Mouse (Mus musculus) heart, postnatal 10 days (tissue): ENCODE measurements around the gene Mybpc3. TPM values are rescaled to one million over a fixed set of nuclear protein-coding genes. Genes with fewer than 3 reads are reported as not detected.
A peak's percentile ranks its signal among the peaks of the same experiment; 100 is the strongest.

Experiments used
- DNase-seq, 2 experiments: peaks; one replicate each; pipeline ENCODE4 v3.0.0; 2021
- intact Hi-C: fragments of 180-260 bp; cut with DNase I; formaldehyde crosslinking; loops from one replicate; pipeline ENCODE4 v1.15.1; 2025
- total RNA-seq, 2 experiments: library from RNA; stranded (reverse); gene quantifications; 2 replicates each; pipeline ENCODE4 v1.2.3; 2021

Gene Mybpc3
- total RNA-seq, 2 experiments from 2014 or later: 1,924 to 2,166 TPM

DNA sequence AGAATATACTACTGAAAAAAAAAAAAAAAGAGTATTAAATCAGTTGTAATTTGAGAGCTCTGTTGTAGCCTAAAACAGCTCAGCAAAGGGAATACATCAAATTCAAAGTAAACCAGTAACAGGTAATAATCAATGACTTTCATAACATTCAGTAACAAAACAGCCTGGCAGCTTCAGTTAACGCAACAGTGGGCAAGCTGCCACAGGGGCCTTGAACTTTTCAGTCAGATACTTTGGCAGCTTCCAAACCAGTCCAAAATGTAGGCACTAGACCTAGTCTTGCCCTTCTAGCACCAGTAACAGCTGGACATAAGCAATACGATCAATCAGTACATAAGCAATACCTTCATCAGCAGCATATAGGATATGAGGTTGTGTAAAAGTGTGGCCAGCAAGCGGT lies 36.1 kb downstream of the Mybpc3 start:
- DNase-seq: no peak
- intact Hi-C loops: no loop called here

DNA sequence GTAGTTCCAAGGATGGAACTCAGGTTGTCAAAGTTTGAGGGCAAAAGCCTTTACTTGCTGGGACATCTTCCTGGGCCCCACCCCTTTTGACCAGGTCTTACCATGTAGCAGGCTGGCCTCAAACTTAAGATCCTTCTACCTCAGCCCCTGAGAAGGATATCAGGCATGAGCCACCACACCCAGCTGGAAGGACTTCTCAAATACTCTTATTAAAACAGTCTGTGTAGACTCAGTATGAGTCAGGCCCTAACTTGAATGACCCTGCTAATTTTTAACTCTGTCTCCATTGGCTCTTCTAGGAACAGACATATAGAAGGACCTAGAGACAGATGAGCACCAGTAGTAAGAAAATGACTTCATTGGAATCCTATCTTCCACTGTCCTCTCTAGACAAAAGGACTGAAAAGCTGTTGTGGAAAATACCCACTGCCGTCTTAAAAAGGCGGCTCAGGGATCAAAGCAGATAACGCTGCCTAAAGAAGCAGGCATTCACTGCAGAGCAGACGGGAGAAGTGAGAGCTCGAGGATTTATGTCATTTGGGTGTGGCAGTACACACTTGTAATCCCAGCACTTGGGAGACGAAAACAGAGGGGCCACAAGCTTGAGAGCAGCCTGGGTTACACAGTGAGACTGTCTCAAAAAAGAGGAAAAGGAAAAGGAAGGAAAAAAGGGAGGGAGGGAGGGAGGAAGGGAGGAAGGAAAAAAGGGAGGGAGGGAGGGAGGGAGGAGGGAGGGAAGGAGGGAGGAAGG lies 39.2 kb downstream of the Mybpc3 start:
- DNase-seq: no peak
- intact Hi-C loops: no loop called here

GRCm38 (mm10) chr2:91160591-91160990 lies 42.6 kb downstream of the Mybpc3 start:
- intact Hi-C loops: no loop called here
- peak in 1 of 2 experiments; percentile 11 for DNase-seq

- intact Hi-C loops: no loop called here
- DNase-seq: no peak
Measured at GRCm38 (mm10) chr2:91162952-91163351, 45.0 kb downstream of the Mybpc3 start.

- intact Hi-C loops: no loop called here
- DNase-seq: no peak
Measured at GRCm38 (mm10) chr2:91163532-91163931, 45.6 kb downstream of the Mybpc3 start.

GRCm38 (mm10) chr2:91164991-91165390 lies 47.0 kb downstream of the Mybpc3 start:
- intact Hi-C loops: no loop called here
- DNase-seq: no peak

DNA sequence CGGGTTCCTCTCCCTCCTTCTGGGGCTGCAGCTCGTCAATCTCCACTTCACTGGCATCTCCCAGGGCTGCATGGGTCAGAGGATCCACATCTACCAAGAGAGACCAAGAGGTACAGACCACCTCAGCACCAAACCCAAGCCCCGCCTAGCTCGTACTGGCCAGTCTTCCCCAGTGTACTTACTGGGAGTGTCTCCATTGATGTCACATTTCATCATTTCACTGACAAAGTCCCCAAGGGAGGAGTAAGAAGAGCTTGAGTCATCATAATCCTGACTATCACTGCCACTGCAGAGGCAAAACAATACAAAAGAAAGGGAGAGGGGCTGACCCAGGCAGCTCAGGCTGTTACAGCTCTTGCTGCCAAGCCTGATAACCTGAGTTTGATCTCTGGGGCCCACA lies 49.7 kb downstream of the Mybpc3 start:
- intact Hi-C loops: no loop called here
- DNase-seq: no peak

DNA sequence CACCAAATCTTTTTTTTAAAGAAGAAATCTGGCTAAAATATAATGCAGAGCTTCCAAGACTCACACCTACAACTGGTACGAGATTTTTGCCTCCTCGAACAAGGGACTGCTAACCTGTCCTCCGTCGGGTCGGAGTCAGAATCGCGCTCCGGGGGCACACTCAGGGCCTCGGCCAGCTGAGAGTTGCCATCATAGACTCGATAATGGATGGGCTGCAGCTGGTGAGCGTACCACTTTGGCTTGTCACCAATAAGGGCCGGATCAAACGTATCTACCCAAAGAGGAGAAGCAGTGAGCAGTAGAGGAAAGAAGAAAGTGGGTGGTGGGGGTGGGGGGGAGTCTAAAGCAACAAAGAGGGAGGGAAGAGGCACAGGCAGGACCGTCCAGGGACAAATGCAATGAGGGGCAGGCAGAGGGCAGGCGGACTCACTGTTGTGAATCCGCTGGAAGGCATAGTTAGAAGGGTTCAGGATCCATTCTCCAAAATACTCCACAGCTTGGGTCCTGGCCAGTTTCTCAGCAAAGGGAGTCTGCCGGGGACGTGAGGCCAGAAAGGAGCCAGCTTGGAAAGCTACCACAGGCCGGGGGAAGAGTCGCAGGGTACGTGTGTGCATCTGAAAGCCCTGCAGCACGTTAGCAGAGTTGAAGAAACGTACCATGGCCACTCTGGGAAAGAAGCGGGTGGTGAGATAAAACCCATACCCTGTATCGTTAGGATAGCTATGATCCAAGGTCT lies 51.8 kb downstream of the Mybpc3 start:
- DNase-seq: no peak
- intact Hi-C loops: no loop called here

- intact Hi-C loops: no loop called here
- no peak for DNase-seq
Measured at GRCm38 (mm10) chr2:91175490-91175889, 57.5 kb downstream of the Mybpc3 start.

- no peak for DNase-seq
- intact Hi-C loops: no loop called here
Measured at GRCm38 (mm10) chr2:91176234-91176633, 58.3 kb downstream of the Mybpc3 start.

DNA sequence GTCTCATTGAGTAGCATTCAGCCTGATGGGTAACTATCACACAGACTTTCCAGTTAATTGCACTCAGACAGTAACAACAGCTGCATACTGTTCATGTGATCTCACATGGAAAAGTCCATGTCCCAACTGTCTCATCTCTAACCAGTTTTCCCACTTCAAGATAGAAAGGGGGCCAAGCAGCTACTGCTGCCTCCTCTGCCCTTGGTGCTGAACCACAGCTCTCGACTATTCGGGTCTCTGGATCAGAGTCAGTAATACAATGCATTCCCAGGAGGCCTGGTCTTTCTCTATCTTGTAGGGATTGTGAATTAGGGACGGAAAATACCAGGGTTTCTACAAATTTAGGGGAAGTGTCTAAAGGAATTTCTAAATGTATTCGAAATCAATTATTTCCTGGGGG lies 61.9 kb downstream of the Mybpc3 start:
- DNase-seq: no peak
- intact Hi-C loops: no loop called here

GRCm38 (mm10) chr2:91180706-91181105 lies 62.8 kb downstream of the Mybpc3 start:
- intact Hi-C loops: no loop called here
- no peak for DNase-seq

DNA sequence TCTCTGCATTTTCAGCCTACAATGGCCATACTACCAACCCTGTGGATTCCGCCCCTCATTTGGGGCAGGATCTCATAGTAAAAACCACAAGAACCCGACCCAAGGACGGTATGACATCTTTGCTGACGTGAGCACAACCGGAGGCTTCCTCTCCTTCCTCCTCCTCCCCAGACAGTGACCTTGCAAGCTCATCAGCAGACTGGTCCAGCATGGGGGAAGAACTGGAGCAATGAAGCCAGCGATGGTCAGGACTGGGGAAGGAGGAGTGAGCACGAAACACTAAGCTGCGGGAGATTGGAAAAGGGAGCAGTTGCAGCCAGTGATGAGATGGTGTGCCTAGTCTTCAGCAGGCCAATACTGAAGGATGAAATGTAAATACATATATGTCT lies 64.1 kb downstream of the Mybpc3 start:
- intact Hi-C loops: no loop called here
- no peak for DNase-seq

GRCm38 (mm10) chr2:91182405-91183147 lies 64.6 kb downstream of the Mybpc3 start:
- DNase-seq: peak; percentile 51 to 67
- intact Hi-C loops: no loop called here

- intact Hi-C loops: no loop called here
- peak; percentile 93 for DNase-seq
Measured at GRCm38 (mm10) chr2:91183148-91183513, 65.2 kb downstream of the Mybpc3 start.

GRCm38 (mm10) chr2:91183711-91184405 lies 65.9 kb downstream of the Mybpc3 start, which contains the start of gene Madd:
Gene Madd, minus strand, starts transcription at chr2:91183837.
- peak; percentile 42 to 44 for DNase-seq
- intact Hi-C loops: no loop called here

Other genes with a start within 250 kb of the Mybpc3 start
- gene C1qtnf4, start 232.3 kb upstream of the Mybpc3 start, total RNA-seq: 1 to 10 TPM; 6.2 to 6.6 TPM
- 10 to 100 TPM; 21.7 to 26.1 TPM for gene Kbtbd4, start 213.4 kb upstream of the Mybpc3 start, total RNA-seq
- 100 to 1,000 TPM; 693 to 709 TPM for gene Ndufs3, start 213.3 kb upstream of the Mybpc3 start, total RNA-seq
- gene Celf1, start 177.8 kb upstream of the Mybpc3 start, total RNA-seq: 100 to 1,000 TPM; 111 to 119 TPM
- gene Rapsn, start 82.5 kb upstream of the Mybpc3 start, total RNA-seq: 10 to 100 TPM; 15.4 to 19.8 TPM
- 100 to 1,000 TPM; 221 to 245 TPM for gene Psmc3, start 64.1 kb upstream of the Mybpc3 start, total RNA-seq
- gene Slc39a13, start 47.7 kb upstream of the Mybpc3 start, total RNA-seq: 10 to 100 TPM; 27.7 to 31.9 TPM
- 1 to 10 TPM; 2.3 to 3.0 TPM for gene Spi1, start 35.8 kb upstream of the Mybpc3 start, total RNA-seq
- 1 to 10 TPM; 5.2 to 6.3 TPM for gene Madd, start 65.7 kb downstream of the Mybpc3 start, total RNA-seq
- gene Nr1h3, start 84.7 kb downstream of the Mybpc3 start, total RNA-seq: 1 to 10 TPM; 3.9 to 7.6 TPM
- 10 to 100 TPM; 19.1 to 23.8 TPM for gene Acp2, start 84.7 kb downstream of the Mybpc3 start, total RNA-seq
- gene Ddb2, start 118.8 kb downstream of the Mybpc3 start, total RNA-seq: 1 to 10 TPM; 5.4 to 6.7 TPM
- gene Pacsin3, start 137.8 kb downstream of the Mybpc3 start, total RNA-seq: 100 to 1,000 TPM; 102 to 119 TPM
- gene Arfgap2, start 146.8 kb downstream of the Mybpc3 start, total RNA-seq: 10 to 100 TPM; 64.2 to 64.5 TPM